Mouse (Mus musculus): ENCODE results near the gene Selenom. TPM values are rescaled to one million over a fixed set of nuclear protein-coding genes. Genes with fewer than 3 reads are reported as not detected.

The Selenom gene
- polyA plus RNA-seq, 1 experiment from 2014 or later = 225 TPM

DNA sequence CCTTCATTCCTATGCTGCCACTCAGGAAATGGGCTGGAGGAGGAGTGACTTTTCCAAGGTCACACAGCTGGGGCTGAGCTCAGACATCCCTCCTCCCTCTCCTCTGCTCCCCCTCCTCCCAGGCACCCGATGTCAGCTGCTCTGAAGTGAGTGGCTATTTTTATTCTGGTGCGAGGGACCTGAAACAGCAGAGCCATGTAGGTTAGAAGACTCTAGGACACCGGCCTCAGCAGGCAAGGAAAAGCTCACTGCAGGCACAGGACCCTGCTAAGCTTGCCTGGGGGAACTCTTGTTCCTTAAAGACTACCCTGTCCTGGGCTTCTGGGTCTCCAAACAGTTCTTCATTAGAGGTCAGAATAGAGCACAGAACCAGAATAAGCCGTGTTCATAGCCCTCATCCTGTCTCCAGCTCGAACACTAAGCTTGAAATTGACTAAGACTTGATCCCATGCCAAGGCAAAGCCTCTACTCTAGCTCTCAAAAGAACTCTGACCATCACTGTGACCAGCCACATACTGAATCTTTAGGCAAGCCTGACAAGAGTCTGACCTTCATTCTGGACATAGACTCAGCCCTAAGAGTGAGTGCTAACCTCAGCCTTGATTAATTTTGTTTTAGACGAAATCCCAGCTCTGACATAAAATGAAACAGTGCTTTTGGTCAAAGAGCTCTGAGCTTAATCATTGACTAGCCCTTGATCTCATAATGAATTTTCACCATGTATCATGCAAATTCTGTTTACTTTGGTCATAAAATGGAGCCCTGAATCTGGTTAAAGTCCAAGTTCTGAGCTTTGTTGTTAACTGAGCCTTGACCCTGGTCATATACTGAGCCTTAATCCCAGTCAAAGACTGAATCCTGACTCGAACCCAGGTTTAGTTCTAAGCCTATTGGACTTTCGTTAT, 5.1 kb upstream of the Selenom start:
- ATAC-seq = no peak
- no peak overlapping the region for H3K4me2 ChIP-seq (ENCODE audit: low read length)
- H3K9ac ChIP-seq (ENCODE audit: low read depth, low read length) = no peak overlapping the region
- H3K27ac ChIP-seq (ENCODE audit: low read depth, low read length) = no peak overlapping the region
- H3K36me3 ChIP-seq (ENCODE audit: control insufficient read depth, insufficient read depth, low read length) = no peaks in the 10 kb centered on the region
- no peaks in the 10 kb centered on the region for H3K27me3 ChIP-seq (replicated peaks; ENCODE audit: control insufficient read depth, insufficient read depth, low read length)
- H3K4me1 ChIP-seq (ENCODE audit: control insufficient read depth, insufficient read depth, low read depth, low read length) = peaks cover 2% of the 10 kb centered on the region; the same call in 1 of the 2 replicates
- no peaks in the 10 kb centered on the region for H3K9me3 ChIP-seq (ENCODE audit: control insufficient read depth, low read length)
- WGBS = 70% methylated on average over 8 of the region's 8 CpGs
- H3K4me3 ChIP-seq (ENCODE audit: low read length) = no peak overlapping the region

- ATAC-seq = no peak
- H3K27me3 ChIP-seq (replicated peaks; ENCODE audit: control insufficient read depth, insufficient read depth, low read length) = no peaks in the 10 kb centered on the region
- WGBS = 77% methylated on average over 2 of the region's 2 CpGs
- H3K4me2 ChIP-seq (ENCODE audit: low read length) = no peak overlapping the region
- no peak overlapping the region for H3K4me3 ChIP-seq (ENCODE audit: low read length)
- no peak overlapping the region for H3K27ac ChIP-seq (ENCODE audit: low read depth, low read length)
- no peaks in the 10 kb centered on the region; the same call in 1 of the 2 replicates for H3K4me1 ChIP-seq (ENCODE audit: control insufficient read depth, insufficient read depth, low read depth, low read length)
- H3K9me3 ChIP-seq (ENCODE audit: control insufficient read depth, low read length) = no peaks in the 10 kb centered on the region
- no peaks in the 10 kb centered on the region for H3K36me3 ChIP-seq (ENCODE audit: control insufficient read depth, insufficient read depth, low read length)
- H3K9ac ChIP-seq (ENCODE audit: low read depth, low read length) = no peak overlapping the region
Observed at GRCm38 (mm10) chr11:3510321-3510720, 4.2 kb upstream of the Selenom start.

DNA sequence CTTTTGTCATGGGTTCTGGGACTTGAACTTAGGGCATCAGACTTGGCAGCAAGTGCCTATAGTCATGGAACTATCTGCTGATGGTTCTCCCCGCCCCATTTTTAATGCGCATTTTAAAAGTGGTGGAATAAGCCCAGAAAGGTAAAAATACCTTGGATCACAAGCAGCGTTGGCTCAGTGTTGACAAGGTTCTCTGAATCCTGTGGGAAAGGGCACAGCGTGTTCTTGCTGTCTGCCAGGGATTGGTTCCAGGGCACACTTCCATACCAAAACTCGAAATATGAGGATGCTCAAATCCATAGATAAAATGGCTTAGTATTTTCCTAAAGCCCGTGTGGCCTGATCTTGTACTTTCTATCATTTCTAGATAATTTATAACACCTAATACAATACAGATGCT, 1.2 kb upstream of the Selenom start:
- H3K4me3 ChIP-seq (ENCODE audit: low read length) = no peak overlapping the region
- ATAC-seq = no peak
- no peaks in the 10 kb centered on the region for H3K36me3 ChIP-seq (ENCODE audit: control insufficient read depth, insufficient read depth, low read length)
- H3K9me3 ChIP-seq (ENCODE audit: control insufficient read depth, low read length) = no peaks in the 10 kb centered on the region
- H3K9ac ChIP-seq (ENCODE audit: low read depth, low read length) = no peak overlapping the region
- peaks cover 20% of the 10 kb centered on the region for H3K4me1 ChIP-seq (ENCODE audit: control insufficient read depth, insufficient read depth, low read depth, low read length)
- WGBS = 87% methylated on average over 6 of the region's 6 CpGs
- H3K27ac ChIP-seq (ENCODE audit: low read depth, low read length) = no peak overlapping the region
- no peak overlapping the region for H3K4me2 ChIP-seq (ENCODE audit: low read length)
- H3K27me3 ChIP-seq (replicated peaks; ENCODE audit: control insufficient read depth, insufficient read depth, low read length) = no peaks in the 10 kb centered on the region; the same call in 1 of the 2 replicates

- peak; percentile 29 for ATAC-seq
- Histone ChIP-seq H3K27me3 (replicated peaks; ENCODE audit: control insufficient read depth, insufficient read depth, low read length) (no peaks in the 10 kb centered on the region; the same call in 1 of the 2 replicates), H3K9me3 (ENCODE audit: control insufficient read depth, low read length) (no peaks in the 10 kb centered on the region), H3K36me3 (ENCODE audit: control insufficient read depth, insufficient read depth, low read length) (no peaks in the 10 kb centered on the region), H3K9ac (ENCODE audit: low read depth, low read length) (peak overlapping the region; percentile 70), H3K27ac (ENCODE audit: low read depth, low read length) (peak overlapping the region; percentile 72; the same call in 1 of the 2 replicates), H3K4me2 (ENCODE audit: low read length) (peak overlapping the region; percentile 69), H3K4me3 (ENCODE audit: low read length) (peak overlapping the region; percentile 56), H3K4me1 (ENCODE audit: control insufficient read depth, insufficient read depth, low read depth, low read length) (peaks cover 20% of the 10 kb centered on the region)
- WGBS = 9% methylated on average over 4 of the region's 4 CpGs
Observed at GRCm38 (mm10) chr11:3515216-3515615, 732 bp downstream of the Selenom start.

DNA sequence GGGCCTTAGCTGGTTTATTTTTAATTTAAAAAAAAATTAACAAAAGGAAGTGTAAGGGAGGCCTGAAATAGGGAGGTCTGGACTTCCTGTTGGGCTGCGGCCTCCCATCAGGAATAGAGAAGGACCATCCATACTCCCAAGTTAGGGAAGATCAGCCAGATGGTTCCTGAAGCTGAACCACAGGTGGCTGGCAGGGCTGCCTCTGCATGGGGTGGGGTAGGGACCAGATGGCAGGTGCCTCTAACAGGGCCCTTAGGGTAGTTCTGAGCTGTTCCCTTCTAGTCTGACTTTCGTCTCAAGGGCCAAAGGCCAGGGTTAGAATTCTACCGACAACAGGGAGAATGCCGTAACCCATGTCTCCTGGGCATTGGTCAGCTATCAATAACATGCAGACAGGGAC, 1.2 kb downstream of the Selenom start:
- Histone ChIP-seq H3K4me2 (ENCODE audit: low read length) (peak overlapping the region; percentile 69), H3K4me1 (ENCODE audit: control insufficient read depth, insufficient read depth, low read depth, low read length) (peaks cover 20% of the 10 kb centered on the region), H3K27me3 (replicated peaks; ENCODE audit: control insufficient read depth, insufficient read depth, low read length) (no peaks in the 10 kb centered on the region; the same call in 1 of the 2 replicates), H3K9me3 (ENCODE audit: control insufficient read depth, low read length) (no peaks in the 10 kb centered on the region), H3K4me3 (ENCODE audit: low read length) (peak overlapping the region; percentile 56), H3K9ac (ENCODE audit: low read depth, low read length) (no peak overlapping the region), H3K27ac (ENCODE audit: low read depth, low read length) (no peak overlapping the region), H3K36me3 (ENCODE audit: control insufficient read depth, insufficient read depth, low read length) (no peaks in the 10 kb centered on the region)
- ATAC-seq = no peak
- WGBS = 64% methylated on average over 4 of the region's 4 CpGs

- H3K9ac ChIP-seq (ENCODE audit: low read depth, low read length) = peak overlapping the region; percentile 49; the same call in 1 of the 2 replicates
- peak overlapping the region; percentile 56 for H3K4me3 ChIP-seq (ENCODE audit: low read length)
- H3K27ac ChIP-seq (ENCODE audit: low read depth, low read length) = no peak overlapping the region
- H3K9me3 ChIP-seq (ENCODE audit: control insufficient read depth, low read length) = no peaks in the 10 kb centered on the region
- H3K36me3 ChIP-seq (ENCODE audit: control insufficient read depth, insufficient read depth, low read length) = no peaks in the 10 kb centered on the region
- H3K27me3 ChIP-seq (replicated peaks; ENCODE audit: control insufficient read depth, insufficient read depth, low read length) = no peaks in the 10 kb centered on the region; the same call in 1 of the 2 replicates
- H3K4me1 ChIP-seq (ENCODE audit: control insufficient read depth, insufficient read depth, low read depth, low read length) = peaks cover 20% of the 10 kb centered on the region
- peak overlapping the region; percentile 69 for H3K4me2 ChIP-seq (ENCODE audit: low read length)
- 77% methylated on average over 5 of the region's 5 CpGs for WGBS
- no peak for ATAC-seq
Observed at GRCm38 (mm10) chr11:3516121-3516520, 1.6 kb downstream of the Selenom start.

GRCm38 (mm10) chr11:3516859-3517845, 2.7 kb downstream of the Selenom start:
- peak; percentile 13; the same call in 1 of the 2 replicates for ATAC-seq

GRCm38 (mm10) chr11:3517846-3518732, 3.6 kb downstream of the Selenom start:
- no peak overlapping the region for H3K27ac ChIP-seq (ENCODE audit: low read depth, low read length)
- no peak overlapping the region for H3K9ac ChIP-seq (ENCODE audit: low read depth, low read length)
- 60% methylated on average over 13 of the region's 13 CpGs for WGBS
- peak overlapping the region; percentile 41 for H3K4me3 ChIP-seq (ENCODE audit: low read length)
- H3K4me2 ChIP-seq (ENCODE audit: low read length) = peak overlapping the region; percentile 69
- H3K4me1 ChIP-seq (ENCODE audit: control insufficient read depth, insufficient read depth, low read depth, low read length) = peaks cover 20% of the 10 kb centered on the region
- no peaks in the 10 kb centered on the region for H3K36me3 ChIP-seq (ENCODE audit: control insufficient read depth, insufficient read depth, low read length)
- no peak for ATAC-seq
- no peaks in the 10 kb centered on the region for H3K9me3 ChIP-seq (ENCODE audit: control insufficient read depth, low read length)
- H3K27me3 ChIP-seq (replicated peaks; ENCODE audit: control insufficient read depth, insufficient read depth, low read length) = no peaks in the 10 kb centered on the region; the same call in 1 of the 2 replicates

More at GRCm38 (mm10) chr11:3516859-3517845, 2.7 kb downstream of the Selenom start:
- WGBS = 2% methylated on average over 50 of the region's 50 CpGs
- Histone ChIP-seq H3K9ac (ENCODE audit: low read depth, low read length) (peak overlapping the region; percentile 49), H3K27me3 (replicated peaks; ENCODE audit: control insufficient read depth, insufficient read depth, low read length) (no peaks in the 10 kb centered on the region; the same call in 1 of the 2 replicates), H3K27ac (ENCODE audit: low read depth, low read length) (no peak overlapping the region), H3K4me1 (ENCODE audit: control insufficient read depth, insufficient read depth, low read depth, low read length) (peaks cover 20% of the 10 kb centered on the region), H3K4me2 (ENCODE audit: low read length) (peak overlapping the region; percentile 69), H3K9me3 (ENCODE audit: control insufficient read depth, low read length) (no peaks in the 10 kb centered on the region), H3K36me3 (ENCODE audit: control insufficient read depth, insufficient read depth, low read length) (no peaks in the 10 kb centered on the region), H3K4me3 (ENCODE audit: low read length) (peak overlapping the region; percentile 41)

All from hindbrain, embryonic 16.5 days (tissue).